Mouse (Mus musculus) G1E (cell line): Measurements from ENCODE around the gene Spock1. TPM values are rescaled to one million over a fixed set of nuclear protein-coding genes. Genes with fewer than 3 reads are reported as not detected.

Experiments used
- ATAC-seq: 2 replicates; pipeline ENCODE4 v1.8.0; 2016; ENCODE audit warnings: mild to moderate bottlenecking; ENCODE audit not compliant: insufficient number of reproducible peaks, poor library complexity, low FRiP score, severe bottlenecking; ENCODE audit errors: extremely low read depth
- DNase-seq: peaks from one replicate; pipeline ENCODE4 v3.0.0; 2012; ENCODE audit warnings: low spot score
- H3K27me3 ChIP-seq: 2 replicates; pipeline ENCODE4 v1.6.1; 2012; ENCODE audit warnings: mild to moderate bottlenecking, low read length, inconsistent platforms; ENCODE audit not compliant: insufficient read depth
- H3K36me3 ChIP-seq: replicated peaks from 2 replicates; pipeline ENCODE3; 2012; ENCODE audit warnings: mild to moderate bottlenecking, inconsistent platforms
- H3K4me1 ChIP-seq: 2 replicates; pipeline ENCODE4 v1.6.1; 2012; ENCODE audit warnings: low read depth, low read length, inconsistent platforms, mixed read lengths; ENCODE audit not compliant: insufficient read depth
- H3K4me3 ChIP-seq: 2 replicates; pipeline ENCODE4 v1.5.1; 2012; ENCODE audit warnings: low read depth, mild to moderate bottlenecking, inconsistent platforms, low read length, moderate library complexity, mixed read lengths
- H3K9me3 ChIP-seq: replicated peaks from 2 replicates; pipeline ENCODE4 v1.6.1; 2012; ENCODE audit warnings: inconsistent platforms
- CTCF ChIP-seq: IDR thresholded peaks from 2 replicates; pipeline ENCODE4 v1.5.1; 2012; ENCODE audit warnings: low read depth, low read length, inconsistent platforms, mixed read lengths
- GATA1 ChIP-seq: IDR thresholded peaks from 2 replicates; pipeline ENCODE4 v1.6.1; 2012; ENCODE audit warnings: borderline replicate concordance, low read length, inconsistent platforms, mixed read lengths
- GATA2 ChIP-seq: IDR thresholded peaks from 2 replicates; pipeline ENCODE4 v1.6.1; 2012; ENCODE audit warnings: low read depth, low read length, inconsistent platforms, borderline replicate concordance
- POLR2AphosphoS5 ChIP-seq: IDR thresholded peaks from 2 replicates; pipeline ENCODE4 v1.6.1; 2012; ENCODE audit warnings: low read depth, low read length, inconsistent platforms; ENCODE audit not compliant: insufficient replicate concordance
- TAL1 ChIP-seq: conservative IDR thresholded peaks from 2 replicates; pipeline ENCODE4 v1.6.1; 2012; ENCODE audit warnings: low read depth, low read length, inconsistent platforms, mixed read lengths
- polyA plus RNA-seq: library from polyadenylated mRNA; stranded (reverse); fragments of >175 nt; gene quantifications from 2 replicates; pipeline ENCODE4 v1.2.3, GENCODE M21; 2012
- total RNA-seq, 2 experiments: library from RNA; stranded (forward) in 1 of 2; stranded (reverse) in 1 of 2; fragments of 200-1000 nt in 1 of 2; fragments of >200 nt in 1 of 2; fragmentation: Nextera tagmentation in 1 of 2; gene quantifications; 2 replicates each; pipeline ENCODE4 v1.2.3; 2014 to 2017

Spock1 gene
- total and polyA plus RNA-seq, 3 experiments: 0.22 TPM; not detected in 2

GRCm38 (mm10) chr13:57856311-57856853, 51.8 kb downstream of the Spock1 start:
- ATAC-seq (no peak), DNase-seq (no peak)
- H3K4me3 ChIP-seq: no peak overlapping the region
- no peaks in the 10 kb centered on the region for H3K27me3 ChIP-seq
- H3K4me1 ChIP-seq: no peaks in the 10 kb centered on the region
- no peaks in the 10 kb centered on the region for H3K36me3 ChIP-seq
- H3K9me3 ChIP-seq: peaks cover 65% of the 10 kb centered on the region
- TF ChIP-seq TAL1: no peak
- no peak for TF ChIP-seq GATA1
- TF ChIP-seq CTCF: no peak
- no peak for TF ChIP-seq GATA2
- no peak for TF ChIP-seq POLR2AphosphoS5

- Histone ChIP-seq H3K36me3 (no peaks in the 10 kb centered on the region), H3K4me1 (no peaks in the 10 kb centered on the region), H3K9me3 (peaks cover 70% of the 10 kb centered on the region), H3K27me3 (no peaks in the 10 kb centered on the region), H3K4me3 (no peak overlapping the region)
- DNase-seq: no peak
- no peak for ATAC-seq
- no peak for TF ChIP-seq GATA1
- TF ChIP-seq POLR2AphosphoS5: no peak
Measured at GRCm38 (mm10) chr13:57855766-57856165, 52.4 kb downstream of the Spock1 start.

DNA sequence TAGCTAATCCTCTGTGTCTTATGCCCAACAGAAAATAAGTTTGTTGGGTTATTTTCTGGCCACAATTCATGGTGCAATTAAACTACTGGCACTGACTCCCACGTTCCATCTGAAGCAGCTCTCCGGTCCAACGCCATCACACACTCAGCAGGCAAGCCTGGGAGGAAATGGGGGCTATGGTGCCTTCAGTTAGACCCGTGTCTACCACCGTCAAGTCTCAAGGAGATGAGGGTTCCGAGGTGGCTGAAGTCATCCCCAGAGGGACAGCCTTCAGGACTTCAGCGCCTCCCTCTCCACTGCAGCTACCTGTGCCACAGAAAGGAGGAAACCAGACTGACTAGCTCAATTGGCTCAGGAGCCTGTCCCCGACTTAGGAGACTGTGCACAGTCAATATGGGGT, 53.7 kb downstream of the Spock1 start:
- Histone ChIP-seq H3K9me3 (peaks cover 75% of the 10 kb centered on the region), H3K4me3 (no peak overlapping the region), H3K36me3 (no peaks in the 10 kb centered on the region), H3K27me3 (no peaks in the 10 kb centered on the region), H3K4me1 (no peaks in the 10 kb centered on the region)
- no peak for ATAC-seq
- TF ChIP-seq POLR2AphosphoS5 (no peak), GATA2 (no peak), TAL1 (no peak), CTCF (no peak), GATA1 (no peak)
- DNase-seq: no peak

GRCm38 (mm10) chr13:57853621-57854020, 54.5 kb downstream of the Spock1 start:
- H3K4me1 ChIP-seq: no peaks in the 10 kb centered on the region
- no peaks in the 10 kb centered on the region for H3K36me3 ChIP-seq
- H3K4me3 ChIP-seq: peak overlapping the region; percentile 11; the same call in 1 of the 2 replicates
- no peaks in the 10 kb centered on the region for H3K27me3 ChIP-seq
- ATAC-seq (no peak), DNase-seq (no peak)
- H3K9me3 ChIP-seq: peaks cover 75% of the 10 kb centered on the region
- TF ChIP-seq GATA1 (no peak), TAL1 (no peak), GATA2 (no peak), CTCF (no peak), POLR2AphosphoS5 (no peak)

DNA sequence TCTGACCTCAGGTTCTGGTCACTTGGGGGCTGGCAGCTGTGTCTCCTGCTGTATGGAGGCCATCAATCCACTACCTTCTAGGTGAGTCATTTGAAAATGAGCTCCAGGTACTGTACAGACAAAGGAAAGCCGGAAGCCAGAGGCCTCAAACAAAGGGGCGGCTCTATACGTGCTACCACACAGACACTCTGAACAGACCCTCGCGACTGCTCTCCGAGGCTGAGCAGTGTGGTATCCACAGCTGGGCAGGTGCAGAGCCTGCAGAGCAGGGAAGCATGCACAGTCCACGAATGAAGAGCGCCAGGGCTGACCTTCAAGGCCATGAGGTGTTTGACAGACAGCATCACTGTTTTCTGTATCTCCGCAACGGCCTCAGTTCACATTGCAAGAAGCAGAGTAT, 55.0 kb downstream of the Spock1 start:
- ATAC-seq: no peak
- peaks cover 75% of the 10 kb centered on the region for H3K9me3 ChIP-seq
- TF ChIP-seq GATA1 (no peak), POLR2AphosphoS5 (no peak), TAL1 (no peak), GATA2 (no peak), CTCF (no peak)
- no peaks in the 10 kb centered on the region for H3K27me3 ChIP-seq
- peak overlapping the region; percentile 11; the same call in 1 of the 2 replicates for H3K4me3 ChIP-seq
- H3K4me1 ChIP-seq: no peaks in the 10 kb centered on the region
- H3K36me3 ChIP-seq: no peaks in the 10 kb centered on the region
- DNase-seq: no peak

GRCm38 (mm10) chr13:57848931-57849330, 59.2 kb downstream of the Spock1 start:
- ATAC-seq: no peak
- no peaks in the 10 kb centered on the region for H3K27me3 ChIP-seq
- H3K4me3 ChIP-seq: no peak overlapping the region
- H3K36me3 ChIP-seq: no peaks in the 10 kb centered on the region
- no peaks in the 10 kb centered on the region for H3K4me1 ChIP-seq
- TF ChIP-seq CTCF (no peak), TAL1 (no peak), GATA1 (no peak), POLR2AphosphoS5 (no peak), GATA2 (no peak)
- H3K9me3 ChIP-seq: peaks cover 69% of the 10 kb centered on the region
- DNase-seq: no peak

DNA sequence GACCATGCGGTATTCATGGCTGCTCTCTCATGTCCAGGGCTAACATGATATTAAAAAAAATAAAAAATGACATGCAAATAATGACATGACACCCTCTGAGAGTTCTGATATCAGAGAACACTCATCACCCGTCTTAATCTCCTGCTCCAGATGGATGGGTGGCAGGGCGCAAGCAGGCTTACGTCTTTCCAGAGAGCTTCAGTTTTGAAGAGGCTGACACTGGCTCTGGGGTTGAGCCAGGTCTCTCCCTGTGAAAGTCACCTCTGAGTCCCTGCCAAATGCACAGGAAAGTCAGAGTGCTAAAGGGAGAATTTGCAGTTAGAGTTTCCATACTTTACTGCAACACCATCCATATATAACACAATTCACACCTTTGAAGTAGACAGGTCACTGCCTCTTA, 61.0 kb downstream of the Spock1 start:
- no peak for TF ChIP-seq POLR2AphosphoS5
- TF ChIP-seq TAL1: no peak
- TF ChIP-seq GATA1: no peak
- no peak for TF ChIP-seq GATA2
- TF ChIP-seq CTCF: no peak
- Histone ChIP-seq H3K36me3 (no peaks in the 10 kb centered on the region), H3K9me3 (peaks cover 70% of the 10 kb centered on the region), H3K4me3 (no peak overlapping the region), H3K27me3 (no peaks in the 10 kb centered on the region), H3K4me1 (no peaks in the 10 kb centered on the region)
- DNase-seq: no peak
- ATAC-seq: no peak
